Mouse (Mus musculus): ENCODE data around the gene Rnd1. TPM values are rescaled to one million over a fixed set of nuclear protein-coding genes. Genes with fewer than 3 reads are reported as not detected.

Rnd1 gene
- polyA plus RNA-seq, 1 experiment from 2014 or later, result 0.66 TPM

- 85% methylated on average over 10 of the region's 10 CpGs for WGBS
- TF ChIP-seq CTCF (IDR thresholded peaks at IDR 0.05; ENCODE audit: low read depth), result no peak
Observed at GRCm38 (mm10) chr15:98647308-98647707, 30.0 kb downstream of the Rnd1 start.

DNA sequence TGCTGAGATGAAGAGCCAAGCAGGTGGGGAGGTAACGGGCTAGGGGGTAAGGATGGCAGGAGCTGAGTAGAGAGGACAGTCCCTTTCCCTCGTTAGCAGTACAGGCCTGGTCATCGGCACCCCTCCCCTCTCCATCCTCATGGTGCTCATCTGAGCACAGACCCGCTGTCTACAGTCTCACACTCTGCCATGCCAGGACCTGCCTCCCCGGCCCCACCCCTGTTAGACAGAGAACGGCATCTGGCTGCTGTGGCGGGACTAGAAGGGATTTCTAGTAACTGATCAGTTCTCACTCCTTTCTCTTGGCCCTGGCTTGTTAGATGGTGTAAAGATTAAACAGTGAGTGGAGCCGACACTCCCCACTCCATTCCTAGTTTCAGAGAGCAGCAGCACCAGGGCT, 30.5 kb downstream of the Rnd1 start:
- Histone ChIP-seq H3K4me1 (replicated peaks; ENCODE audit: insufficient read depth, low read length) (no peaks in the 10 kb centered on the region), H3K27ac (no peak overlapping the region), H3K36me3 (ENCODE audit: insufficient read depth, low read length) (peaks cover 76% of the 10 kb centered on the region), H3K4me3 (replicated peaks; ENCODE audit: low read depth, low read length) (no peak overlapping the region), H3K9me3 (replicated peaks; ENCODE audit: low read length) (no peaks in the 10 kb centered on the region), H3K27me3 (ENCODE audit: insufficient read depth, low read length) (no peaks in the 10 kb centered on the region), H3K4me2 (ENCODE audit: low read length) (no peak overlapping the region), H3K9ac (ENCODE audit: low read depth, low read length) (no peak overlapping the region)
- ATAC-seq (replicated peaks; ENCODE audit: low FRiP score, low read depth) (no peak), DNase-seq (ENCODE audit: low spot score) (no peak)
- WGBS, result 86% methylated on average over 8 of the region's 8 CpGs
- no peak for TF ChIP-seq CTCF (IDR thresholded peaks at IDR 0.05; ENCODE audit: low read depth)

More at GRCm38 (mm10) chr15:98647308-98647707, 30.0 kb downstream of the Rnd1 start:
- Histone ChIP-seq H3K27ac (no peak overlapping the region), H3K4me2 (ENCODE audit: low read length) (no peak overlapping the region), H3K4me1 (replicated peaks; ENCODE audit: insufficient read depth, low read length) (no peaks in the 10 kb centered on the region), H3K4me3 (replicated peaks; ENCODE audit: low read depth, low read length) (no peak overlapping the region), H3K27me3 (ENCODE audit: insufficient read depth, low read length) (no peaks in the 10 kb centered on the region), H3K36me3 (ENCODE audit: insufficient read depth, low read length) (peaks cover 79% of the 10 kb centered on the region), H3K9me3 (replicated peaks; ENCODE audit: low read length) (no peaks in the 10 kb centered on the region), H3K9ac (ENCODE audit: low read depth, low read length) (no peak overlapping the region)
- DNase-seq (ENCODE audit: low spot score), result no peak
- no peak for ATAC-seq (replicated peaks; ENCODE audit: low FRiP score, low read depth)

DNA sequence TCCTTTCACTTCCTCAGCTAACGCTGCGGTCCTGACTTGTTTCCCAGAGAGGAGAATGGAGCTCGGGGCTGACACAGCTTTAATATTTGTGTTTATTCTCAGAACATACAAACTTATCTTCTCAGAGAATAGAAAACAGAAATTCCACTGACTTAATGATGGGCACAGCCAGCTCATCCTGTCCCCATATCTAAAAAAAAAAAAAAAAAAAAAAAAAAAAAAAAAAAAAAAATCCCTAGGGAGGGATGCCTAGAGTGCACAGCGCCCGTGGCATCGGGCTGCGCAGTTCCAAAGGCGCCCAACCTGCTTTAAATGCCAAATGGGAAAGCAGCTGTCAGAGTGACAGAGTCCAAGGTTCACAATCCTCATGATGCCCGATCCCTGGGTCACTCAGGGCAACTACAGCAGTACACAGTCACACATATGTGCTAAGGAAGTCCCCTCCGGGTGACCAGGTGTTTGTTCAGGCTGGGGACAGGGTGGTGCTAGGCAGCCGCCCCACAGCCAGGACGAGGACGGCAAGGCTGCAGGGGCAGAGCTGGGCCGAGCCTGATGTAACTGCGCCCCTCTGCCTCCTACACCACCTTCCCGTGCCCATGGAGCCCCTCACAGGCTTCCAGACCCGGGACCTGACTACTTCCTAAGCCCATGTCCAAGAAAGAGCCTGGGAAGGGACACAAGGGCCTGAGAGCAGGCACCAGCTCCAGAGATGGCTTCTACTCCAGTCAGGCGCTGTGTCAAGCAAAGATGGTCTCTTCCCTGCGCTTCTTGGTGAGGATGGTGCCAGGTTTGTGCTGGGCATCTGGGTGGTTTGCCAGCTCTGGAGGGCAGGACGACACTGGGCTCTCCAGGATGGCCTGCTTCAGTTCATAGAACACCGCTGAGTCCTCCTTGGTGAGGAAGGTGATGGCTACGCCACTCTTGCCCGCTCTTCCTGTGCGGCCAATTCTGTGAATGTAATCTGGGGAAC, 31.9 kb downstream of the Rnd1 start:
- no peak for DNase-seq (ENCODE audit: low spot score)
- Histone ChIP-seq H3K4me2 (ENCODE audit: low read length) (no peak overlapping the region), H3K27ac (no peak overlapping the region), H3K4me3 (replicated peaks; ENCODE audit: low read depth, low read length) (no peak overlapping the region), H3K4me1 (replicated peaks; ENCODE audit: insufficient read depth, low read length) (no peaks in the 10 kb centered on the region), H3K27me3 (ENCODE audit: insufficient read depth, low read length) (no peaks in the 10 kb centered on the region), H3K36me3 (ENCODE audit: insufficient read depth, low read length) (peaks cover 62% of the 10 kb centered on the region), H3K9me3 (replicated peaks; ENCODE audit: low read length) (no peaks in the 10 kb centered on the region), H3K9ac (ENCODE audit: low read depth, low read length) (no peak overlapping the region)
- 84% methylated on average over 24 of the region's 24 CpGs for WGBS
- 0 out of 2 replicates have a peak, but pooled peaks have one; percentile 16 for ATAC-seq (replicated peaks; ENCODE audit: low FRiP score, low read depth)
- no peak for TF ChIP-seq CTCF (IDR thresholded peaks at IDR 0.05; ENCODE audit: low read depth)

DNA sequence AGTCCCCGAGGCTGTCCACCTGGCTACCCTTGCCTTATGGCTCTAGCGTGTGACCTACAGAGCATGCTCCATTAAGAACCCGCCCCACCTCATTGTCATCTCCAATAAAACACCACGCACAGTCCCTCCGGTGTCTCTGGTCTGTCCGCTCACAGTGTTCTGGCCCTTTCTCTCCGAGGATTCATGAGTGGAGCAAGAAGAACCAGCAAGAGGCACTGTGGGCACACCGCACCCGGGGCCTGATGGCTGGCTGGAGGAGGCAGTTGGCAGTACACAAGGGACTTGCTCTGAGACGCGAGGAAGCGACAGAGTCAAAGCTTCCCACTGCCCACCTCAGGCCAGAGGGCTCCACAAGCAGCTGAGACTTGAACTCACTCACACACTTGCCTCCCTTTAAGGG, 32.9 kb downstream of the Rnd1 start:
- TF ChIP-seq CTCF (IDR thresholded peaks at IDR 0.05; ENCODE audit: low read depth), result no peak
- no peaks in the 10 kb centered on the region for H3K4me1 ChIP-seq (replicated peaks; ENCODE audit: insufficient read depth, low read length)
- WGBS, result 82% methylated on average over 12 of the region's 12 CpGs

GRCm38 (mm10) chr15:98640157-98640556, 37.1 kb downstream of the Rnd1 start:
- H3K9ac ChIP-seq (ENCODE audit: low read depth, low read length), result no peak overlapping the region
- peaks cover 12% of the 10 kb centered on the region for H3K4me1 ChIP-seq (replicated peaks; ENCODE audit: insufficient read depth, low read length)
- H3K27me3 ChIP-seq (ENCODE audit: insufficient read depth, low read length), result 0 out of 2 replicates have a peak, but pooled peaks cover 3% of the 10 kb centered on the region
- no peaks in the 10 kb centered on the region for H3K9me3 ChIP-seq (replicated peaks; ENCODE audit: low read length)
- WGBS, result 31% methylated on average over 8 of the region's 8 CpGs
- H3K36me3 ChIP-seq (ENCODE audit: insufficient read depth, low read length), result peaks cover 13% of the 10 kb centered on the region
- H3K4me3 ChIP-seq (replicated peaks; ENCODE audit: low read depth, low read length), result no peak overlapping the region
- no peak for TF ChIP-seq CTCF (IDR thresholded peaks at IDR 0.05; ENCODE audit: low read depth)
- ATAC-seq (replicated peaks; ENCODE audit: low FRiP score, low read depth) (peak; percentile 55), DNase-seq (ENCODE audit: low spot score) (peak; percentile 44)
- no peak overlapping the region for H3K27ac ChIP-seq
- no peak overlapping the region for H3K4me2 ChIP-seq (ENCODE audit: low read length)

More for the DNA sequence above, 32.9 kb downstream of the Rnd1 start:
- H3K9me3 ChIP-seq (replicated peaks; ENCODE audit: low read length), result no peaks in the 10 kb centered on the region
- no peak overlapping the region for H3K4me3 ChIP-seq (replicated peaks; ENCODE audit: low read depth, low read length)
- ATAC-seq (replicated peaks; ENCODE audit: low FRiP score, low read depth) (no peak), DNase-seq (ENCODE audit: low spot score) (no peak)
- H3K27me3 ChIP-seq (ENCODE audit: insufficient read depth, low read length), result no peaks in the 10 kb centered on the region
- H3K36me3 ChIP-seq (ENCODE audit: insufficient read depth, low read length), result peaks cover 52% of the 10 kb centered on the region
- H3K4me2 ChIP-seq (ENCODE audit: low read length), result no peak overlapping the region
- H3K9ac ChIP-seq (ENCODE audit: low read depth, low read length), result no peak overlapping the region
- no peak overlapping the region for H3K27ac ChIP-seq

DNA sequence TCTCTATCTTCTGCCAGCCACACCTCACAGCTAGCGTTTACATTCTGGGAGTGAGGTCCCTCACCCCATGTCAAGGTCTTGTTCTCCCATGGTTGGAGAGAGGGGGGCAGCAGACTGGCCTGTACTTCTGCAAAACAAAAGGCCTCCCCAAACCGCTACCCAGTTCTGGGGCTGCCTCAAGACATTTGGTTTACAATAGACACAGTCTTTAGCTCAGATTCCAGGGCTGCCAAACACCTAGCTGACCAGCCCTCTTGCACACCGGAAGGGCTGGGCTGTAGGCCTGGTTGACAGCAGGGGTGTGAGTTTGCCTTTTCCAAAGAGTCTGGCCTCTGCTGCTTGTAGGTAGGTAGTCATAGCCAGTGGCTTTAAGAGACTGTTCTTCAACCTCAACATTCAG, 40.1 kb downstream of the Rnd1 start:
- H3K4me1 ChIP-seq (replicated peaks; ENCODE audit: insufficient read depth, low read length), result peaks cover 18% of the 10 kb centered on the region
- WGBS, result 60% methylated on average over 3 of the region's 3 CpGs
- no peak overlapping the region for H3K4me3 ChIP-seq (replicated peaks; ENCODE audit: low read depth, low read length)
- no peak overlapping the region for H3K9ac ChIP-seq (ENCODE audit: low read depth, low read length)
- H3K36me3 ChIP-seq (ENCODE audit: insufficient read depth, low read length), result 0 out of 2 replicates have a peak, but pooled peaks cover 1% of the 10 kb centered on the region
- no peak for DNase-seq (ENCODE audit: low spot score)
- 0 out of 2 replicates have a peak, but pooled peaks cover 3% of the 10 kb centered on the region for H3K27me3 ChIP-seq (ENCODE audit: insufficient read depth, low read length)
- no peak overlapping the region for H3K27ac ChIP-seq
- no peak overlapping the region for H3K4me2 ChIP-seq (ENCODE audit: low read length)
- ATAC-seq (replicated peaks; ENCODE audit: low FRiP score, low read depth), result no peak
- H3K9me3 ChIP-seq (replicated peaks; ENCODE audit: low read length), result no peaks in the 10 kb centered on the region
- TF ChIP-seq CTCF (IDR thresholded peaks at IDR 0.05; ENCODE audit: low read depth), result no peak

Data from kidney, postnatal 0 days (tissue).